Mouse (Mus musculus) layer of hippocampus, adult 18-20 months (tissue): ENCODE results near the gene Gm29866. TPM values are rescaled to one million over a fixed set of nuclear protein-coding genes. Genes with fewer than 3 reads are reported as not detected.
"Not testable (repeated sequence)": the region's sequence is repeated elsewhere in the genome, so short reads cannot be mapped to it uniquely, and the experiment has no call there.

Experiments
- DNase-seq, 2 experiments: peaks; one replicate each; pipeline ENCODE4 v3.0.0; 2022; ENCODE audit warnings: low spot score in 2 of 2
- long read RNA-seq: library from polyadenylated mRNA; stranded (forward); transcript quantifications from one replicate; pipeline ENCODE4 v2.0.0, GENCODE M21; 2021
- total RNA-seq, 2 experiments: library from RNA; stranded (reverse); gene quantifications; 2 replicates each; pipeline ENCODE4 v1.2.3; 2021

Gm29866 gene
- not detected for total RNA-seq
- long read RNA-seq, result 0 reads

GRCm38 (mm10) chrY:20993557-20993956, at the start of gene Gm29866:
Gene Gm29866, minus strand, starts transcription at chrY:20993657.
- DNase-seq, result not testable (repeated sequence)

Other genes with a start within 250 kb of the Gm29866 start
- gene Gm20909, start 170.9 kb upstream of the Gm29866 start, total RNA-seq, result not detected
- gene Gm20865, start 247.9 kb upstream of the Gm29866 start, total RNA-seq, result not detected